Mouse (Mus musculus) CH12.LX (cell line): ENCODE measurements around the gene Pxt1.

ENCODE experiments used
- CTCF ChIP-seq, 2 experiments: IDR thresholded peaks in 1 of 2; conservative IDR thresholded peaks in 1 of 2; 2 replicates each; pipeline ENCODE4 v1.5.1; 2011 to 2012; ENCODE audit warnings: low read depth in 2 of 2, low read length in 2 of 2, improper control_type of control experiment in 1 of 2, inconsistent platforms in 1 of 2, mild to moderate bottlenecking in 1 of 2, moderate library complexity in 1 of 2
- E2F4 ChIP-seq: IDR thresholded peaks from 2 replicates; pipeline ENCODE4 v1.6.1; 2011; ENCODE audit warnings: low read depth, low read length, improper control_type of control experiment; ENCODE audit not compliant: insufficient replicate concordance
- JUN ChIP-seq: IDR thresholded peaks from 2 replicates; pipeline ENCODE4 v1.6.1; 2011; ENCODE audit warnings: low read depth, mild to moderate bottlenecking, low read length, improper control_type of control experiment, moderate library complexity; ENCODE audit not compliant: insufficient read depth
- POLR2A ChIP-seq: IDR thresholded peaks from 2 replicates; pipeline ENCODE4 v1.6.1; 2011; ENCODE audit warnings: low read depth, mild to moderate bottlenecking, improper control_type of control experiment, low read length
- POLR2AphosphoS2 ChIP-seq: IDR thresholded peaks from 2 replicates; pipeline ENCODE4 v1.6.1; 2011; ENCODE audit warnings: low read depth, low read length, improper control_type of control experiment
- TBP ChIP-seq: conservative IDR thresholded peaks from 2 replicates; pipeline ENCODE4 v1.6.1; 2011; ENCODE audit warnings: low read depth, low read length, improper control_type of control experiment
- TCF12 ChIP-seq: IDR thresholded peaks from 2 replicates; pipeline ENCODE4 v1.6.1; 2014; ENCODE audit warnings: low read depth, mild to moderate bottlenecking, inconsistent platforms, low read length, improper control_type of control experiment

DNA sequence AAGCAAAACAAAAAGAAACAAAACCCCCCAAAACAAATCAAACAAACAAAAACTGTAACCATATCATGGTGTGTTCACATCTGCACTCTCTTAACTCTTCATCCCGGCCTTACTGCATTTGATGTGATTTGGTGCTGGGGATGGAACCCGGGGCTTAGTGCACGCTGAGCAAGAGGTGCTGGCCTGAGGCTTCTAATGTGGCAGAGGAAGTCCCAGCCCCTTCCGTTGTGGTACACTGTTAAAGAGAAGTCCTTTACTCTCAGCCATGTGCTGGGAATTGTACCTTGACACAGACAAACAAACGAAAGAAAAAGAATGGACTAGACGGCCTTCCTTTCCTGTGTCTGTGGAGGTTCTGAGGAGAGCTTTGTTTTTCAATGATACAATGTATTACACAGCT is 21.5 kb downstream of the Pxt1 start:
- no peak for TF ChIP-seq TBP
- no peak for TF ChIP-seq TCF12
- TF ChIP-seq POLR2AphosphoS2: no peak
- TF ChIP-seq E2F4: no peak
- TF ChIP-seq POLR2A: no peak
- no peak for TF ChIP-seq CTCF (conservative IDR thresholded peaks at IDR 0.05 in 1 of 2, IDR thresholded peaks at IDR 0.05 in 1 of 2; ENCODE audit: low read depth in 2 of 2, low read length in 2 of 2)
- no peak for TF ChIP-seq JUN
